Mouse (Mus musculus): ENCODE data around the gene Foxp2.

The Foxp2 gene

GRCm38 (mm10) chr6:15370827-15371226 lies 469.7 kb downstream of the Foxp2 start:
- DNase-seq (ENCODE audit: low read depth, low spot score): no peak

- no peak for DNase-seq (ENCODE audit: low read depth, low spot score)
Measured at GRCm38 (mm10) chr6:15373621-15374020, 472.5 kb downstream of the Foxp2 start.

GRCm38 (mm10) chr6:15378261-15378660 lies 477.1 kb downstream of the Foxp2 start:
- DNase-seq (ENCODE audit: low read depth, low spot score): no peak

- DNase-seq (ENCODE audit: low read depth, low spot score): no peak
Measured at GRCm38 (mm10) chr6:15396462-15396861, 495.3 kb downstream of the Foxp2 start.

- no peak for DNase-seq (ENCODE audit: low read depth, low spot score)
Measured at GRCm38 (mm10) chr6:15397485-15397884, 496.3 kb downstream of the Foxp2 start.

GRCm38 (mm10) chr6:15401138-15401537 lies 500.0 kb downstream of the Foxp2 start:
- DNase-seq (ENCODE audit: low read depth, low spot score): no peak

- no peak for DNase-seq (ENCODE audit: low read depth, low spot score)
Measured at GRCm38 (mm10) chr6:15402026-15402425, 500.9 kb downstream of the Foxp2 start.

GRCm38 (mm10) chr6:15415099-15415498 lies 514.0 kb downstream of the Foxp2 start:
- DNase-seq (ENCODE audit: low read depth, low spot score): no peak

- no peak for DNase-seq (ENCODE audit: low read depth, low spot score)
Measured at GRCm38 (mm10) chr6:15459701-15460100, 558.6 kb downstream of the Foxp2 start.

GRCm38 (mm10) chr6:15463390-15463789 lies 562.2 kb downstream of the Foxp2 start:
- no peak for DNase-seq (ENCODE audit: low read depth, low spot score)

GRCm38 (mm10) chr6:15465471-15465870 lies 564.3 kb downstream of the Foxp2 start:
- DNase-seq (ENCODE audit: low read depth, low spot score): no peak

GRCm38 (mm10) chr6:15466634-15467033 lies 565.5 kb downstream of the Foxp2 start:
- DNase-seq (ENCODE audit: low read depth, low spot score): no peak

- DNase-seq (ENCODE audit: low read depth, low spot score): no peak
Measured at GRCm38 (mm10) chr6:15486909-15487308, 585.8 kb downstream of the Foxp2 start.

Data from telencephalon, adult 2 months (tissue).